Mouse (Mus musculus): ENCODE results near the gene Gh.

Gh gene

GRCm38 (mm10) chr11:106308162-106308561 is 6.5 kb upstream of the Gh start:
- no peak for DNase-seq (ENCODE audit: low read depth, low spot score)

GRCm38 (mm10) chr11:106307432-106307831 is 5.8 kb upstream of the Gh start:
- DNase-seq (ENCODE audit: low read depth, low spot score) = no peak

GRCm38 (mm10) chr11:106306758-106307157 is 5.1 kb upstream of the Gh start:
- DNase-seq (ENCODE audit: low read depth, low spot score) = no peak

GRCm38 (mm10) chr11:106306065-106306385 is 4.4 kb upstream of the Gh start:
- DNase-seq (ENCODE audit: low read depth, low spot score) = no peak

- no peak for DNase-seq (ENCODE audit: low read depth, low spot score)
Observed at GRCm38 (mm10) chr11:106305348-106306064, 3.8 kb upstream of the Gh start.

GRCm38 (mm10) chr11:106302634-106303033 is 969 bp upstream of the Gh start:
- DNase-seq (ENCODE audit: low read depth, low spot score) = peak; percentile 49

GRCm38 (mm10) chr11:106291861-106292260 is 9.8 kb downstream of the Gh start:
- no peak for DNase-seq (ENCODE audit: low read depth, low spot score)

GRCm38 (mm10) chr11:106290376-106290775 is 11.3 kb downstream of the Gh start:
- no peak for DNase-seq (ENCODE audit: low read depth, low spot score)

GRCm38 (mm10) chr11:106289369-106289768 is 12.3 kb downstream of the Gh start:
- DNase-seq (ENCODE audit: low read depth, low spot score) = no peak

- DNase-seq (ENCODE audit: low read depth, low spot score) = no peak
Observed at GRCm38 (mm10) chr11:106286987-106287386, 14.7 kb downstream of the Gh start.

- DNase-seq (ENCODE audit: low read depth, low spot score) = no peak
Observed at GRCm38 (mm10) chr11:106286206-106286605, 15.5 kb downstream of the Gh start.

- DNase-seq (ENCODE audit: low read depth, low spot score) = no peak
Observed at GRCm38 (mm10) chr11:106284126-106284525, 17.5 kb downstream of the Gh start.

GRCm38 (mm10) chr11:106283371-106283770 is 18.3 kb downstream of the Gh start:
- no peak for DNase-seq (ENCODE audit: low read depth, low spot score)

GRCm38 (mm10) chr11:106282452-106282851 is 19.2 kb downstream of the Gh start:
- DNase-seq (ENCODE audit: low read depth, low spot score) = no peak

- DNase-seq (ENCODE audit: low read depth, low spot score) = peak; percentile 62
Observed at GRCm38 (mm10) chr11:106276454-106276853, 25.2 kb downstream of the Gh start, which contains the start of gene Tcam1. Gene Tcam1, plus strand, starts transcription at chr11:106276672.

GRCm38 (mm10) chr11:106274971-106275411 is 26.7 kb downstream of the Gh start:
- DNase-seq (ENCODE audit: low read depth, low spot score) = no peak

GRCm38 (mm10) chr11:106274374-106274773 is 27.3 kb downstream of the Gh start:
- DNase-seq (ENCODE audit: low read depth, low spot score) = no peak

GRCm38 (mm10) chr11:106273811-106274210 is 27.9 kb downstream of the Gh start:
- DNase-seq (ENCODE audit: low read depth, low spot score) = no peak

GRCm38 (mm10) chr11:106273311-106273684 is 28.4 kb downstream of the Gh start:
- no peak for DNase-seq (ENCODE audit: low read depth, low spot score)

GRCm38 (mm10) chr11:106272644-106273310 is 28.9 kb downstream of the Gh start, which contains the start of gene Smarcd2:
Gene Smarcd2, minus strand, starts transcription at chr11:106272972.
- DNase-seq (ENCODE audit: low read depth, low spot score) = peak; percentile 97

- DNase-seq (ENCODE audit: low read depth, low spot score) = peak; percentile 34
Observed at GRCm38 (mm10) chr11:106271794-106272643, 29.6 kb downstream of the Gh start.

- no peak for DNase-seq (ENCODE audit: low read depth, low spot score)
Observed at GRCm38 (mm10) chr11:106271131-106271793, 30.4 kb downstream of the Gh start.
